ENCODE assay signal across 9 mouse cellular contexts in genomic region chr2:76929718-76930117, GRCm38 (mm10). TPM values are rescaled to one million over a fixed set of nuclear protein-coding genes. Genes with fewer than 3 reads are reported as not detected.
DNase-seq lines count a peak whose midpoint lies in the region; ATAC-seq and TF ChIP-seq lines count a peak whose summit lies in the region.
"Had no signal": no experiment of that assay in that cellular context is flagged by ENCODE, and none has a peak within 500 bp of the region (broad histone marks: within the 10 kb centered on the region; RNA-seq: fewer than 3 reads in every experiment).

No protein-coding gene starts in this region.

- 1% methylated on average over 2 of the region's 2 CpGs for WGBS in intestine, embryonic 14.5 days
- 3% methylated on average over 2 of the region's 2 CpGs for WGBS in intestine, embryonic 16.5 days
- under 1% methylated on average over 2 of the region's 2 CpGs for WGBS in midbrain, embryonic 15.5 days

- intact Hi-C loops in left cerebral cortex, adult 2 months (cut with DNase I) = loop anchor here (1.0 to 5.0 kb wide), 2 partner anchors 40 to 413 kb away; no protein-coding TSS in a partner anchor

- no peaks in the 10 kb centered on the region for H3K4me1 ChIP-seq in intestine, embryonic 14.5 days (replicated peaks; ENCODE audit: control insufficient read depth, insufficient read depth, low read length)
- no peaks in the 10 kb centered on the region for H3K4me1 ChIP-seq in intestine, embryonic 16.5 days (ENCODE audit: control insufficient read depth, insufficient read depth, low read length)
- no peaks in the 10 kb centered on the region for H3K4me1 ChIP-seq in midbrain, embryonic 15.5 days

- no peak for ATAC-seq in intestine, embryonic 14.5 days (replicated peaks; ENCODE audit: low FRiP score, low TSS enrichment, low read depth)
- no peak for ATAC-seq in intestine, embryonic 16.5 days
- 0 out of 2 replicates have a peak, but pooled peaks have one; percentile 39 for ATAC-seq in midbrain, embryonic 15.5 days (replicated peaks)

- no peak overlapping the region for H3K4me3 ChIP-seq in intestine, embryonic 14.5 days (ENCODE audit: low read depth, low read length)
- H3K4me3 ChIP-seq in intestine, embryonic 16.5 days (ENCODE audit: low read length) = no peak overlapping the region
- H3K4me3 ChIP-seq in left cerebral cortex, adult 2 months = no peak overlapping the region
- H3K4me3 ChIP-seq in midbrain, embryonic 15.5 days = no peak overlapping the region

- H3K36me3 ChIP-seq in intestine, embryonic 14.5 days (ENCODE audit: control insufficient read depth, insufficient read depth, low read length) = no peaks in the 10 kb centered on the region
- no peaks in the 10 kb centered on the region for H3K36me3 ChIP-seq in intestine, embryonic 16.5 days (ENCODE audit: control insufficient read depth, insufficient read depth, low read length)
- no peaks in the 10 kb centered on the region for H3K36me3 ChIP-seq in midbrain, embryonic 15.5 days (replicated peaks)

- no peak overlapping the region for H3K27ac ChIP-seq in intestine, embryonic 14.5 days (ENCODE audit: low read depth)
- no peak overlapping the region for H3K27ac ChIP-seq in intestine, embryonic 16.5 days (ENCODE audit: low read length)
- no peak overlapping the region for H3K27ac ChIP-seq in left cerebral cortex, adult 2 months
- no peak overlapping the region for H3K27ac ChIP-seq in midbrain, embryonic 15.5 days
- H3K27ac ChIP-seq: macrophage had no signal

- no peaks in the 10 kb centered on the region for H3K9me3 ChIP-seq in intestine, embryonic 14.5 days (ENCODE audit: control insufficient read depth, low read length)
- H3K9me3 ChIP-seq in intestine, embryonic 16.5 days (ENCODE audit: control insufficient read depth, low read length) = no peaks in the 10 kb centered on the region
- H3K9me3 ChIP-seq in midbrain, embryonic 15.5 days = no peaks in the 10 kb centered on the region

- no peak overlapping the region for H3K9ac ChIP-seq in intestine, embryonic 14.5 days (ENCODE audit: low read length)
- no peak overlapping the region for H3K9ac ChIP-seq in intestine, embryonic 16.5 days (ENCODE audit: low read depth, low read length)
- H3K9ac ChIP-seq in midbrain, embryonic 15.5 days = no peak overlapping the region

- no peaks in the 10 kb centered on the region for H3K27me3 ChIP-seq in intestine, embryonic 14.5 days (replicated peaks; ENCODE audit: control insufficient read depth, insufficient read depth, low read length)
- no peaks in the 10 kb centered on the region for H3K27me3 ChIP-seq in intestine, embryonic 16.5 days (replicated peaks; ENCODE audit: control insufficient read depth, insufficient read depth, low read length)
- no peaks in the 10 kb centered on the region for H3K27me3 ChIP-seq in midbrain, embryonic 15.5 days (replicated peaks)

- DNase-seq in intestine, embryonic 14.5 days (ENCODE audit: low spot score) = peak; percentile 79
- DNase-seq in adrenal gland, adult 18-20 months (ENCODE audit: low spot score in 2 of 2) = peak; percentile 37 to 47
- DNase-seq in embryo, embryonic 11 days = peak; percentile 80
- peak; percentile 66 for DNase-seq in hindlimb bud, embryonic 11.5 days (ENCODE audit: extremely low spot score, low read depth, low spot score)
- peak; percentile 62 to 71 for DNase-seq in left cerebral cortex, adult 2 months (ENCODE audit: extremely low spot score in 1 of 2, low spot score in 2 of 2)
- DNase-seq in spleen, adult 18-20 months = no peak

- no peak overlapping the region for H3K4me2 ChIP-seq in intestine, embryonic 14.5 days (ENCODE audit: low read length)
- H3K4me2 ChIP-seq in intestine, embryonic 16.5 days (ENCODE audit: low read depth, low read length) = no peak overlapping the region
- H3K4me2 ChIP-seq in midbrain, embryonic 15.5 days = no peak overlapping the region

- TF ChIP-seq CTCF in left cerebral cortex, adult 2 months (IDR thresholded peaks at IDR 0.05) = peak; percentile 96

RNA-seq across cellular contexts. Expression of gene Ttn, which starts 52.6 kb away (rescaled TPM):
- polyA plus RNA-seq in intestine, embryonic 14.5 days (2014; fragmentation: Nextera tagmentation; extraction: Ambion mirVana) = 0.04 and 0.05 TPM in 2 replicates
- 0.44 and 0.50 TPM in 2 replicates for polyA plus RNA-seq in intestine, embryonic 16.5 days (2015; fragmentation: Nextera tagmentation; extraction: Ambion mirVana)
- total RNA-seq in adrenal gland, adult 18-20 months (2021) = 1 to 10 TPM in 1 of 2 experiments, under 1 TPM in 1; 0.03 to 5.5 TPM
- total RNA-seq in left cerebral cortex, adult 2 months (2021) = 1 to 10 TPM in 1 of 2 experiments, under 1 TPM in 1; 0.54 to 1.3 TPM
- 0.40 and 1.0 TPM in 2 replicates for polyA plus RNA-seq in midbrain, embryonic 15.5 days (2015; fragmentation: Nextera tagmentation; extraction: Ambion mirVana)
- polyA plus RNA-seq: macrophage had no signal

Comparison
In these comparisons a context has a peak if more than half of its experiments do, and no peak if none do; other contexts are left out.
1. DNase-seq: peak in intestine, embryonic 14.5 days (single experiment), adrenal gland, adult 18-20 months (2 of 2), embryo, embryonic 11 days (single experiment), hindlimb bud, embryonic 11.5 days (single experiment) and left cerebral cortex, adult 2 months (2 of 2); none in spleen, adult 18-20 months (0 of 2).